Mouse (Mus musculus) limb, embryonic 15.5 days (tissue): ENCODE data around the gene Olfr342. TPM values are rescaled to one million over a fixed set of nuclear protein-coding genes. Genes with fewer than 3 reads are reported as not detected.

Source experiments
- ATAC-seq: fragments of 200-750 bp; cut with Nextera tagmentation; 2 replicates; pipeline ENCODE4 v1.8.0; 2017; ENCODE audit warnings: low read depth, moderate TSS enrichment; ENCODE audit not compliant: insufficient number of reproducible peaks, low FRiP score, low TSS enrichment
- H3K27ac ChIP-seq: fragments of 300-500 bp; sonication (generic); 2 replicates; pipeline ENCODE4 v1.5.1; 2015; ENCODE audit warnings: moderate library complexity, mild to moderate bottlenecking, inconsistent platforms
- H3K27me3 ChIP-seq: fragments of 300-500 bp; sonication (generic); 2 replicates; pipeline ENCODE4 v1.6.1; 2015; ENCODE audit warnings: inconsistent platforms
- H3K36me3 ChIP-seq: fragments of 300-500 bp; sonication (generic); 2 replicates; pipeline ENCODE4 v1.6.1; 2015; ENCODE audit warnings: inconsistent platforms
- H3K4me1 ChIP-seq: fragments of 300-500 bp; sonication (generic); 2 replicates; pipeline ENCODE4 v1.6.1; 2015; ENCODE audit warnings: inconsistent platforms
- H3K4me2 ChIP-seq: fragments of 300-500 bp; sonication (generic); 2 replicates; pipeline ENCODE4 v1.6.1; 2015; ENCODE audit warnings: mild to moderate bottlenecking, inconsistent platforms
- H3K4me3 ChIP-seq: fragments of 300-500 bp; sonication (generic); 2 replicates; pipeline ENCODE4 v1.5.1; 2015; ENCODE audit warnings: mild to moderate bottlenecking, inconsistent platforms
- H3K9ac ChIP-seq: fragments of 300-500 bp; sonication (generic); 2 replicates; pipeline ENCODE4 v1.6.1; 2015; ENCODE audit warnings: inconsistent platforms
- H3K9me3 ChIP-seq: fragments of 300-500 bp; sonication (generic); 2 replicates; pipeline ENCODE4 v1.6.1; 2016; ENCODE audit warnings: inconsistent platforms
- WGBS: fragments of 180-500 bp; shearing (Covaris S2); methylation state at CpG from one replicate; pipeline ENCODE4 v1.1.7; 2015; 5-methylcytosine and 5-hydroxymethylcytosine counted together
- polyA plus RNA-seq: library from polyadenylated mRNA; unstranded; fragments of >200 nt; fragmentation: Nextera tagmentation; extraction: Ambion mirVana; gene quantifications from 2 replicates; pipeline ENCODE4 v1.2.1, GENCODE M21; 2015

The Olfr342 gene
- not detected in 2 replicates for polyA plus RNA-seq

GRCm38 (mm10) chr2:36524698-36525097 lies at the start of gene Olfr342:
Gene Olfr342 (plus strand): TSS chr2:36524998.
- H3K4me3 ChIP-seq, result no peak within 1 kb of the TSS
- H3K4me1 ChIP-seq, result no peaks in the 10 kb centered on the region
- ATAC-seq, result no peak
- WGBS, result 70% methylated on average over 3 of the region's 3 CpGs
- H3K9me3 ChIP-seq, result no peaks in the 10 kb centered on the region; the same call in 1 of the 2 replicates
- H3K9ac ChIP-seq, result no peak within 1 kb of the TSS
- no peak within 1 kb of the TSS for H3K4me2 ChIP-seq
- no peaks in the 10 kb centered on the region for H3K36me3 ChIP-seq
- H3K27ac ChIP-seq, result no peak within 1 kb of the TSS
- no peaks in the 10 kb centered on the region for H3K27me3 ChIP-seq

- no peak within 1 kb of the TSS for H3K9ac ChIP-seq
- H3K4me1 ChIP-seq, result no peaks in the 10 kb centered on the region
- no peak within 1 kb of the TSS for H3K4me2 ChIP-seq
- ATAC-seq, result no peak
- H3K4me3 ChIP-seq, result no peak within 1 kb of the TSS
- no peaks in the 10 kb centered on the region for H3K36me3 ChIP-seq
- H3K9me3 ChIP-seq, result no peaks in the 10 kb centered on the region
- no peak within 1 kb of the TSS for H3K27ac ChIP-seq
- H3K27me3 ChIP-seq, result no peaks in the 10 kb centered on the region
Observed at GRCm38 (mm10) chr2:36482368-36482767, 42.4 kb upstream of the Olfr342 start, which contains the start of gene Olfr341. Gene Olfr341 (minus strand): TSS chr2:36482468.

GRCm38 (mm10) chr2:36565156-36565555 lies 40.4 kb downstream of the Olfr342 start:
- Histone ChIP-seq H3K27ac (no peak overlapping the region), H3K4me3 (no peak overlapping the region), H3K36me3 (no peaks in the 10 kb centered on the region), H3K4me2 (no peak overlapping the region), H3K9me3 (0 out of 2 replicates have a peak, but pooled peaks cover 5% of the 10 kb centered on the region), H3K27me3 (no peaks in the 10 kb centered on the region), H3K9ac (no peak overlapping the region), H3K4me1 (no peaks in the 10 kb centered on the region)
- no peak for ATAC-seq

- H3K9me3 ChIP-seq, result 0 out of 2 replicates have a peak, but pooled peaks cover 5% of the 10 kb centered on the region
- H3K27me3 ChIP-seq, result no peaks in the 10 kb centered on the region
- H3K36me3 ChIP-seq, result no peaks in the 10 kb centered on the region
- no peak within 1 kb of the TSS for H3K4me3 ChIP-seq
- H3K4me2 ChIP-seq, result no peak within 1 kb of the TSS
- H3K9ac ChIP-seq, result no peak within 1 kb of the TSS
- ATAC-seq, result no peak
- WGBS, result 78% methylated on average over 1 of the region's 1 CpGs
- no peaks in the 10 kb centered on the region for H3K4me1 ChIP-seq
- H3K27ac ChIP-seq, result no peak within 1 kb of the TSS
Observed at GRCm38 (mm10) chr2:36566362-36566761, 41.6 kb downstream of the Olfr342 start, which contains the start of gene Olfr344. Gene Olfr344 (plus strand): TSS chr2:36566662.

GRCm38 (mm10) chr2:36567022-36567421 lies 42.2 kb downstream of the Olfr342 start:
- Histone ChIP-seq H3K4me1 (no peaks in the 10 kb centered on the region), H3K4me2 (no peak overlapping the region), H3K4me3 (no peak overlapping the region), H3K36me3 (no peaks in the 10 kb centered on the region), H3K9ac (no peak overlapping the region), H3K27me3 (no peaks in the 10 kb centered on the region), H3K9me3 (0 out of 2 replicates have a peak, but pooled peaks cover 5% of the 10 kb centered on the region), H3K27ac (no peak overlapping the region)
- ATAC-seq, result no peak

GRCm38 (mm10) chr2:36567845-36568244 lies 43.0 kb downstream of the Olfr342 start:
- WGBS, result 93% methylated on average over 3 of the region's 3 CpGs
- Histone ChIP-seq H3K9me3 (0 out of 2 replicates have a peak, but pooled peaks cover 5% of the 10 kb centered on the region), H3K27me3 (no peaks in the 10 kb centered on the region), H3K27ac (no peak overlapping the region), H3K36me3 (no peaks in the 10 kb centered on the region), H3K4me3 (no peak overlapping the region), H3K4me1 (no peaks in the 10 kb centered on the region), H3K4me2 (no peak overlapping the region), H3K9ac (no peak overlapping the region)
- no peak for ATAC-seq

Other genes starting within 250 kb of the Olfr342 start
- 0.03 TPM in 1 of 2 replicates, not detected in the other for gene Olfr338, start 151.5 kb upstream of the Olfr342 start, polyA plus RNA-seq
- not detected in 2 replicates for gene Olfr339, start 106.1 kb upstream of the Olfr342 start, polyA plus RNA-seq
- gene Olfr340, start 72.4 kb upstream of the Olfr342 start, polyA plus RNA-seq, result not detected in 2 replicates
- gene Olfr341, start 42.5 kb upstream of the Olfr342 start, polyA plus RNA-seq, result not detected in 2 replicates
- not detected in 2 replicates for gene Olfr344, start 41.7 kb downstream of the Olfr342 start, polyA plus RNA-seq
- gene Olfr345, start 115.0 kb downstream of the Olfr342 start, polyA plus RNA-seq, result not detected in 2 replicates
- not detected in 2 replicates for gene Olfr346, start 160.8 kb downstream of the Olfr342 start, polyA plus RNA-seq
- not detected in 2 replicates for gene Olfr347, start 206.9 kb downstream of the Olfr342 start, polyA plus RNA-seq